Mouse (Mus musculus) right cerebral cortex, postnatal 25 days (tissue): ENCODE data around the gene Hibadh.
A peak's percentile ranks its signal among the peaks of the same experiment; 100 is the strongest.
"Not testable (repeated sequence)": the region's sequence is repeated elsewhere in the genome, so short reads cannot be mapped to it uniquely, and the experiment has no call there.

Experiments
- DNase-seq: peaks from one replicate; pipeline ENCODE4 v3.0.0; 2022

Hibadh gene

DNA sequence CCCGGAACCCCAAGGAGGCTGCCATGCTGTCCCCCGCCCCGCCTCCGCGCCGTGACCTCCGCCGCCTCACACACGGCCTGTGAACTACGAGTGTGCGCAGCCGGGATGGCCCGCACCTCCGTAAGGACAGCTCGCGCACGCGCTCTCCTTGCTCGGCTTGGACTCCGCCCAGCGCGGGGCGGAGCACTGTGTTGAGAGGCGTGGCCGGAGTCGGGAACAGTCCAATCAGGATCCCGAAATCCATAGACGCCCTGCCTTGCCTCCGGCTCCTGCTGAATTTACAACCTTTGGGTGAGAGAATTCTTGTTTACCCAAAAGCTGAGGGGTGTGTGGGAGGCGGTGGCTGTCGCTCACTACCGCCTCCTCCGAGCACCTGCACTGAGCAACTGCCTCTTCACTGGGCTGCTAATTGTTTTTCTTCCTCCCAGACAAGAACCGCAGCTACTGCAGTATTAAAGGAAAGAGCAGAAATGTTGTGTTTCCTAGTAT is at the start of gene Hibadh:
Gene Hibadh, minus strand, starts transcription at position 166 of the 489 bp plus-strand sequence.
- DNase-seq: peak; percentile 95

DNA sequence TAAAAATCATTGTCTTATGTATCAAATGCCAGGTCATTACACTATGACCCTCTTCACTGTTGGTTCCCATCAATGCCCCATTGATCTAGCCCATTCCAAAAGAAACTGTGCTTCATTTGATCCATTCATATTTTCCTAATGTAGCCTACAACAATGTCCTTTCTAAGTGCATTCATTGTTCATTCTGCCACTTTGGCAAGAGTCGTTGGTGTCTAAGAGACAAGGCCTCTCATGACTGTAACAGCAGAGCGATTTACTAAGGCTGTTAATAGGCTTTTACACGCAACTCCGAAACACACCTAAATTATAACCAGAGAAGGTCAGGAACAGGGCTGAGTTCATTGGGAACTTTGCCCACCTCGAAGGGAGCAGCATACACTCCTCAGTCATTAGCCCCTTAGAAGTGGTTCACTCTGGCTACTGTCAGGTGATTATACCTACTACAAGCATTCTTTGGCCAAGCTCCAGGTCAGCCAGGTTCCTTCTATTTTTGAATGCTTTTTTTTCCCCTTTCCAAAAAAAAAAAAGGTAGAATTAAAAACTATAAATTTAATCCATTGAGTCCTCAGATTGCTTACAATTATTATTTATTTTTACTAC is 46.8 kb upstream of the Hibadh start:
- DNase-seq: no peak

DNA sequence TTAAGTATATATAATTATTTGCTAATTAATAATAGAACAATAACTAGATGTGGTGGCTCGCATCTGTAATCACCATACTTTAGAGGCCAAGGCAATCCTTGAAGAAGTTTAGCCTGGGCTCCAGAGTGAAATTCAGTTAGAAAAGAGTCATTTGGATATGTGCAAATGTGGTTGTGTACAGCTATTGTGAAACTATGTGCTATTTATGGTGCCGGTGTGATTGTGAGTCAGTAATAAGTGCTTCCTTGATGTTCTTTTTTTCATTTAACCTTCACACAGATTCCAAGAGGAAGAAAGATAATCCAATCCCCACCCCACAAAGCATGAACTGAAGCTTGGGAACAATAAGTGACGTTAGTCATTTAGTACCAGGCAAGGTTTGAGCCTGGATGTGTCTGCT is 42.4 kb upstream of the Hibadh start:
- DNase-seq: no peak

GRCm38 (mm10) chr6:52681847-52682485 is 41.8 kb upstream of the Hibadh start:
- no peak for DNase-seq

GRCm38 (mm10) chr6:52680458-52681032 is 40.4 kb upstream of the Hibadh start:
- no peak for DNase-seq

GRCm38 (mm10) chr6:52679565-52679964 is 39.4 kb upstream of the Hibadh start:
- DNase-seq: no peak

- DNase-seq: not testable (repeated sequence)
These were observed 37.3 kb upstream of the Hibadh start for GRCm38 (mm10) chr6:52677534-52677933.

- no peak for DNase-seq
These were observed 35.2 kb upstream of the Hibadh start for GRCm38 (mm10) chr6:52675222-52675921.

DNA sequence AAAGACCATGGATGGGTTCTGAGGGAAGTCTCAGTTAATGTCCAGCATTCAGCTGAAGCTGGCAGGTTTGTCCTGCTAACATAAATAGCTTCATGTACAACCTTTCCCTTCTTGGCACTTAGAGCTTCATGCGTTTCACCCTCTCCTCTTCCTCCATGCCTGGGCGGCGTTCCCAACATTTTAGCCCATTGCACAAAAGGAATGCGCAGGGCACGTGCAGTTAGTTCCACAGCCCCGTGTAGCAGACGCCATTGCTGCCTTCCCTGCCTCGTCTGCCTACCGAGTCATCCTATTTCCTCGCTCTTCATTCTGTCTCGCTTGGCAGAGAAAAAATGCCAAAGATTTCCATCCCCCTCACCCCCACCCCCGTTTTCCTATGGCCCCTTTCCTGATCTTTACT is 34.4 kb upstream of the Hibadh start:
- DNase-seq: no peak

GRCm38 (mm10) chr6:52673706-52674105 is 33.5 kb upstream of the Hibadh start:
- DNase-seq: no peak

DNA sequence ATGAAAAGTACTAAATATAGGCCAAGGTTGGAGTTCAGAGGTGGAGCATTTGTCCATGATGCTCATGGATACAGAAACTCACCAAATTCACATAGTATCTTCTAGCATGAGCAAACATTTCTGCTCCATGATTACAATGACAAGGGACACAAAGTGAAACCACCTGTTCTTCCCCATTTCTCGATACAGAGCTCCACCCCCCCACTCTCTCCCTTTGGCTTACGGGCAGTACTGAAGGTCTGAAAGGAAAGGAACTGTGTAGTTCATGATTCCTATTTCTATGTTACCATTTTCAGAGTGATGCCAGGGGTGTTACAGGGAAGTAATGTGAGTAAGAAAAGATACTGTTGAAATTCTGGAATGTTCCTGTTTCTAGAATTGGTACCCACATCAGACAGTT is 32.4 kb upstream of the Hibadh start:
- DNase-seq: no peak

GRCm38 (mm10) chr6:52671791-52672190 is 31.6 kb upstream of the Hibadh start:
- no peak for DNase-seq

- DNase-seq: not testable (repeated sequence)
These were observed 29.7 kb upstream of the Hibadh start for GRCm38 (mm10) chr6:52669878-52670277.

GRCm38 (mm10) chr6:52667641-52668040 is 27.5 kb upstream of the Hibadh start:
- DNase-seq: no peak

- DNase-seq: no peak
These were observed 22.8 kb upstream of the Hibadh start for GRCm38 (mm10) chr6:52663021-52663420.

DNA sequence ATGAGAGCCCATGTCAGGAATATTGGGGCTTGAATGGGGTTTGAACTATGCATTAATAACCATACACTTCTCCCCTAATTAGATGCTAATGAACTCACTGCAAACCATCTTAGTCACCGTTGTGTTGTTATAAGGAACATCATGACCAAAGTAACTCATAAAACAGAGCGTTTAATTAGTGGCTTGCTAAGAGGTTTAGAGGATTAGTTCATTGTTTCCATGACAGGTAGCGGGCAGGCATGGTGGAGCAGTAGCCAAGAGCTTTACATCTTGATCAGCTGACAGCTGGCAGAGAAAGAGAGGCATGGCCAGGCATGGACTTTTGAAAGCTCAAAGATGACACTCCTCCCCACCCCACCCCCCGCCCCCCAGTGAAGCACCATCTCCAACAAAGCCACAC is 15.1 kb upstream of the Hibadh start:
- no peak for DNase-seq

- DNase-seq: no peak
These were observed 8.6 kb upstream of the Hibadh start for GRCm38 (mm10) chr6:52648806-52649205.

- DNase-seq: no peak
These were observed 7.8 kb upstream of the Hibadh start for GRCm38 (mm10) chr6:52648031-52648430.

DNA sequence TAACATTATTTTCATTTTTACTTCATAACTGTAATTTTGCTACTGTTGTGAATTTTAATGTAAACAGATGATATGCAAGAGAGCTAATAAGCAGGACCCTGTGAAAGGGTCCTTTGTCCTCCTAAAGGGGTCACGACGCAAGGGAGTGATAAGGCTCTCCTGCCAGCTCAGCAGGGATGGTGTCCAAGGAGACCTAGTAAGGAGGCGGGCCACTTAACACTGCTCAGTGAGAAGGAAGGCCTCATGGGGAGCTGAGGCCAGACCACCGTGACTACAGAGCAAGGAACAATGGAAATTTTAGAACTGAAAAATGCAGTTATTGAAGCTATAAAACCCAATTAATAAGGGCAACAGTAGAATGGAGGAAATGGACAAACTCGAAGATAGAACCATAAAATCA is 5.7 kb upstream of the Hibadh start:
- DNase-seq: no peak

- no peak for DNase-seq
These were observed 2.0 kb upstream of the Hibadh start for GRCm38 (mm10) chr6:52642152-52642551.

DNA sequence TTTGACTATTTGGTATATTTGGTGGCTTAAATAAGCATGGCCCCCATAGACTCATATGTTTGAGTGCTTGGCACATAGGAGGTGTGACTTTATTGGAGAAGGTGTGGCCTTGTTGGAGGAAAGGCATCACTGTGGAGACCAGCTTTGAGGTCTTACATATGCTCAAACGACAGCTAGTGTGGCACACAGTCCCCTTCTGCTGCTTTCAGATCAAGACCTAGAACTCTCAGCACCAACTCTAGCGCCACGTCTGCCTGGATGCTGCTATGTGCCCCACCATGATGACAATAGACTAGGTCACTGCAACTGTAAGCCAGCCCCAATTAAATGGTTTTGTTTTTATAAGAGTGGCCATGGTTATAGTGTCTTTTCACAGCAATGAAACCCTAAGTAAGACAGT is 887 bp upstream of the Hibadh start:
- DNase-seq: no peak

- no peak for DNase-seq
These were observed 504 bp downstream of the Hibadh start for GRCm38 (mm10) chr6:52639546-52640223.
